Mouse (Mus musculus) lung, embryonic 14.5 days (tissue): ENCODE measurements around the gene Capzb. TPM values are rescaled to one million over a fixed set of nuclear protein-coding genes. Genes with fewer than 3 reads are reported as not detected.
A peak's percentile ranks its signal among the peaks of the same experiment; 100 is the strongest.

Experiments used
- ATAC-seq: fragments of 200-750 bp; cut with Nextera tagmentation; 2 replicates; pipeline ENCODE4 v1.8.0; 2017; ENCODE audit warnings: mild to moderate bottlenecking, moderate TSS enrichment, moderate library complexity; ENCODE audit not compliant: insufficient read depth
- DNase-seq: peaks from one replicate; pipeline ENCODE4 v3.0.0-alpha.2; 2015
- H3K27ac ChIP-seq: fragments of 300-500 bp; sonication (generic); 2 replicates; pipeline ENCODE4 v1.5.1; 2014; ENCODE audit warnings: low read depth, mild to moderate bottlenecking, moderate library complexity
- H3K27me3 ChIP-seq: fragments of 300-500 bp; sonication (generic); 2 replicates; pipeline ENCODE4 v1.6.1; 2014; ENCODE audit warnings: low read length, control low read depth; ENCODE audit not compliant: insufficient read depth
- H3K36me3 ChIP-seq: fragments of 300-500 bp; sonication (generic); 2 replicates; pipeline ENCODE4 v1.6.1; 2014; ENCODE audit warnings: control low read depth; ENCODE audit not compliant: insufficient read depth
- H3K4me1 ChIP-seq: fragments of 300-500 bp; sonication (generic); 2 replicates; pipeline ENCODE4 v1.6.1; 2014; ENCODE audit warnings: antibody characterized with exemption, control low read depth; ENCODE audit not compliant: insufficient read depth
- H3K4me2 ChIP-seq: fragments of 300-500 bp; sonication (generic); 2 replicates; pipeline ENCODE4 v1.6.1; 2014; ENCODE audit warnings: mild to moderate bottlenecking
- H3K4me3 ChIP-seq: fragments of 300-500 bp; sonication (generic); 2 replicates; pipeline ENCODE4 v1.5.1; 2014; ENCODE audit warnings: low read depth, low read length
- H3K9ac ChIP-seq: fragments of 300-500 bp; sonication (generic); 2 replicates; pipeline ENCODE4 v1.6.1; 2014
- H3K9me3 ChIP-seq: fragments of 300-500 bp; sonication (generic); 2 replicates; pipeline ENCODE4 v1.6.1; 2016; ENCODE audit warnings: low read depth, low read length, control low read depth
- CTCF ChIP-seq: IDR thresholded peaks from 2 replicates; pipeline ENCODE4 v1.5.1; 2016; ENCODE audit warnings: antibody characterized with exemption, low read depth
- WGBS: fragments of 180-500 bp; shearing (Covaris S2); extraction: QIAGEN DNeasy Blood & Tissue Kit; methylation state at CpG from one replicate; pipeline ENCODE4 v1.1.7; 2014; 5-methylcytosine and 5-hydroxymethylcytosine counted together
- polyA plus RNA-seq: library from polyadenylated mRNA; unstranded; fragments of >200 nt; fragmentation: Nextera tagmentation; extraction: Ambion mirVana; gene quantifications from 2 replicates; pipeline ENCODE4 v1.2.1, GENCODE M21; 2014

Capzb gene
- polyA plus RNA-seq, 1 experiment from 2014 or later, result 336 TPM

GRCm38 (mm10) chr4:139209130-139209840 lies 16.6 kb downstream of the Capzb start:
- ATAC-seq (no peak), DNase-seq (no peak)
- H3K4me1 ChIP-seq, result peaks cover 28% of the 10 kb centered on the region
- H3K9me3 ChIP-seq, result no peaks in the 10 kb centered on the region
- no peaks in the 10 kb centered on the region for H3K27me3 ChIP-seq
- peaks cover 21% of the 10 kb centered on the region; the same call in 1 of the 2 replicates for H3K36me3 ChIP-seq
- no peak overlapping the region for H3K4me3 ChIP-seq
- no peak overlapping the region for H3K4me2 ChIP-seq
- no peak for TF ChIP-seq CTCF
- no peak overlapping the region for H3K9ac ChIP-seq
- H3K27ac ChIP-seq, result 0 out of 2 replicates have a peak overlapping the region, but pooled peaks have one; percentile 61
- 62% methylated on average over 5 of the region's 5 CpGs for WGBS

- H3K4me2 ChIP-seq, result peak overlapping the region; percentile 24; the same call in 1 of the 2 replicates
- H3K9ac ChIP-seq, result peak overlapping the region; percentile 9; the same call in 1 of the 2 replicates
- H3K4me3 ChIP-seq, result no peak overlapping the region
- TF ChIP-seq CTCF, result peak; percentile 51
- H3K27me3 ChIP-seq, result no peaks in the 10 kb centered on the region
- WGBS, result 56% methylated on average over 17 of the region's 17 CpGs
- peaks cover 24% of the 10 kb centered on the region for H3K4me1 ChIP-seq
- ATAC-seq, result 0 out of 2 replicates have a peak, but pooled peaks have one; percentile 39
- H3K9me3 ChIP-seq, result no peaks in the 10 kb centered on the region
- DNase-seq, result peak; percentile 67
- H3K36me3 ChIP-seq, result peaks cover 29% of the 10 kb centered on the region; the same call in 1 of the 2 replicates
- peak overlapping the region; percentile 59; the same call in 1 of the 2 replicates for H3K27ac ChIP-seq
These were observed 19.5 kb downstream of the Capzb start for GRCm38 (mm10) chr4:139211975-139212831.

- ATAC-seq (no peak), DNase-seq (no peak)
- Histone ChIP-seq H3K9ac (no peak overlapping the region; the same call in 1 of the 2 replicates), H3K27ac (no peak overlapping the region), H3K27me3 (no peaks in the 10 kb centered on the region), H3K4me1 (peaks cover 21% of the 10 kb centered on the region), H3K9me3 (no peaks in the 10 kb centered on the region), H3K4me2 (no peak overlapping the region; the same call in 1 of the 2 replicates), H3K4me3 (no peak overlapping the region), H3K36me3 (peaks cover 33% of the 10 kb centered on the region; the same call in 1 of the 2 replicates)
- TF ChIP-seq CTCF, result no peak
- 57% methylated on average over 10 of the region's 10 CpGs for WGBS
These were observed 20.4 kb downstream of the Capzb start for GRCm38 (mm10) chr4:139213086-139213485.

- DNase-seq (peak; percentile 39), ATAC-seq (no peak)
- no peak for TF ChIP-seq CTCF
- Histone ChIP-seq H3K4me3 (no peak overlapping the region), H3K9me3 (no peaks in the 10 kb centered on the region), H3K27ac (peak overlapping the region; percentile 42; the same call in 1 of the 2 replicates), H3K4me1 (peaks cover 18% of the 10 kb centered on the region), H3K9ac (no peak overlapping the region), H3K36me3 (peaks cover 33% of the 10 kb centered on the region; the same call in 1 of the 2 replicates), H3K27me3 (no peaks in the 10 kb centered on the region), H3K4me2 (no peak overlapping the region)
- 43% methylated on average over 11 of the region's 11 CpGs for WGBS
These were observed 21.3 kb downstream of the Capzb start for GRCm38 (mm10) chr4:139213935-139214371.

GRCm38 (mm10) chr4:139216566-139216965 lies 23.9 kb downstream of the Capzb start:
- no peak for ATAC-seq
- WGBS, result 57% methylated on average over 9 of the region's 9 CpGs
- no peak overlapping the region for H3K9ac ChIP-seq

GRCm38 (mm10) chr4:139218539-139218938 lies 25.8 kb downstream of the Capzb start:
- peaks cover 4% of the 10 kb centered on the region; the same call in 1 of the 2 replicates for H3K4me1 ChIP-seq
- H3K4me2 ChIP-seq, result no peak overlapping the region
- WGBS, result 87% methylated on average over 3 of the region's 3 CpGs
- no peak overlapping the region for H3K9ac ChIP-seq
- H3K9me3 ChIP-seq, result no peaks in the 10 kb centered on the region
- no peak overlapping the region for H3K27ac ChIP-seq
- no peak overlapping the region for H3K4me3 ChIP-seq
- ATAC-seq (no peak), DNase-seq (no peak)
- no peak for TF ChIP-seq CTCF
- H3K36me3 ChIP-seq, result peaks cover 25% of the 10 kb centered on the region; the same call in 1 of the 2 replicates
- no peaks in the 10 kb centered on the region for H3K27me3 ChIP-seq

More at GRCm38 (mm10) chr4:139216566-139216965, 23.9 kb downstream of the Capzb start:
- Histone ChIP-seq H3K27ac (no peak overlapping the region), H3K4me1 (peaks cover 18% of the 10 kb centered on the region), H3K4me2 (no peak overlapping the region), H3K27me3 (no peaks in the 10 kb centered on the region), H3K36me3 (peaks cover 30% of the 10 kb centered on the region; the same call in 1 of the 2 replicates), H3K9me3 (no peaks in the 10 kb centered on the region), H3K4me3 (no peak overlapping the region)
- DNase-seq, result no peak
- TF ChIP-seq CTCF, result no peak
